Mouse (Mus musculus): ENCODE measurements at regions not wholly inside any gene's neighbourhood (a gene's known extent, or its start where the extent isn't known, plus 50 kb on each side); places are given as distances from the start of the nearest gene placed in this dataset.

DNA sequence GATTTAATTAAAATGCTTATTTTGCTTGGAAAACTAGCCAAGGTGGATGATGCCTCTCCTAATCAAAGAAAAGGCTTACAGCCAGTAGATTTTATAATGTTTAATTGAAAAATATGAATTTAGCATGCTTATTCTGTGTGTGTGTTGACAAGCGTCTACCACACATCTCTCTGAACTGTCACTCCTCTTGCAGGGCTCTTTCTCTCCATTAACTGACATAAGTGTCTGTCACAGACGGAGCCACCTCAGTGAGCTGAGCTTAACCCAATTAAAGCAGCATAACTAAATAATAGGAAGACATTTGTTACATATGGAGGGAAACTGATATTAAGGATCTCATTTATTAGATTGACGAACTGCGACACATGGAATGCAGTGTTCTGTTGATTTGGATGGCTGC lies 164.7 kb upstream of the Nectin3 start:
- TF ChIP-seq CTCF (IDR thresholded peaks at IDR 0.05; ENCODE audit: low read depth), result no peak

DNA sequence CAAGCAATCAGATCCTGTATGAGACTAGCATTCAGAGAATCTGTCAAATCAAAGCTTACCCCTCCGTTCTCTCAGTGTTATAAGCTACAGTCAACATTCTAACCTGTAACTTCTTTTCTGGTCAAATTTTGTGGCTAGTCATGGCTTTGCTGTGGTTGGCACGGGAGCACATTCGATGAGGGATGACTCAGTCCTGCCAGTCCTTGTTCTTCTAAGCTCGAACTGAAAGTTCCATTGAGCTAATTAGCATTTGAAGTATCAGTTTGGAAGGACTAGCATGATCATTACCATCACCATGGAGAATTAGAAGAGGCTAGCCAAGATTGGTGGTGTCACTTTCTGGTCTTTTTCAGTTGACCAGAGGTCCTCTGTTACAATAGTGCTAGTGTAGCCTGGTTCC lies 156.7 kb upstream of the Nectin3 start:
- Histone ChIP-seq H3K36me3 (ENCODE audit: insufficient read depth, low read length) (no peaks in the 10 kb centered on the region), H3K9me3 (replicated peaks; ENCODE audit: low read length) (no peaks in the 10 kb centered on the region), H3K4me1 (replicated peaks; ENCODE audit: insufficient read depth, low read length) (no peaks in the 10 kb centered on the region), H3K4me2 (ENCODE audit: low read length) (no peak overlapping the region), H3K27me3 (ENCODE audit: insufficient read depth, low read length) (no peaks in the 10 kb centered on the region), H3K27ac (no peak overlapping the region), H3K9ac (ENCODE audit: low read depth, low read length) (no peak overlapping the region), H3K4me3 (replicated peaks; ENCODE audit: low read depth, low read length) (no peak overlapping the region)
- DNase-seq (ENCODE audit: low spot score), result no peak
- no peak for TF ChIP-seq CTCF (IDR thresholded peaks at IDR 0.05; ENCODE audit: low read depth)
- 89% methylated on average over 4 of the region's 4 CpGs for WGBS
- ATAC-seq (replicated peaks; ENCODE audit: low FRiP score, low read depth), result no peak

More for the DNA sequence above, 164.7 kb upstream of the Nectin3 start:
- ATAC-seq (replicated peaks; ENCODE audit: low FRiP score, low read depth), result no peak
- Histone ChIP-seq H3K9ac (ENCODE audit: low read depth, low read length) (no peak overlapping the region), H3K4me2 (ENCODE audit: low read length) (no peak overlapping the region), H3K9me3 (replicated peaks; ENCODE audit: low read length) (no peaks in the 10 kb centered on the region), H3K36me3 (ENCODE audit: insufficient read depth, low read length) (no peaks in the 10 kb centered on the region), H3K4me3 (replicated peaks; ENCODE audit: low read depth, low read length) (no peak overlapping the region), H3K4me1 (replicated peaks; ENCODE audit: insufficient read depth, low read length) (no peaks in the 10 kb centered on the region), H3K27ac (no peak overlapping the region), H3K27me3 (ENCODE audit: insufficient read depth, low read length) (no peaks in the 10 kb centered on the region)
- no peak for DNase-seq (ENCODE audit: low spot score)
- 90% methylated on average over 4 of the region's 4 CpGs for WGBS

- no peaks in the 10 kb centered on the region for H3K27me3 ChIP-seq (ENCODE audit: insufficient read depth, low read length)
- H3K9ac ChIP-seq (ENCODE audit: low read depth, low read length), result no peak overlapping the region
- DNase-seq (ENCODE audit: low spot score) (no peak), ATAC-seq (replicated peaks; ENCODE audit: low FRiP score, low read depth) (no peak)
- no peaks in the 10 kb centered on the region for H3K4me1 ChIP-seq (replicated peaks; ENCODE audit: insufficient read depth, low read length)
- H3K4me2 ChIP-seq (ENCODE audit: low read length), result no peak overlapping the region
- no peaks in the 10 kb centered on the region for H3K36me3 ChIP-seq (ENCODE audit: insufficient read depth, low read length)
- TF ChIP-seq CTCF (IDR thresholded peaks at IDR 0.05; ENCODE audit: low read depth), result no peak
- no peak overlapping the region for H3K27ac ChIP-seq
- 6% methylated on average over 2 of the region's 2 CpGs for WGBS
- H3K9me3 ChIP-seq (replicated peaks; ENCODE audit: low read length), result no peaks in the 10 kb centered on the region
- no peak overlapping the region for H3K4me3 ChIP-seq (replicated peaks; ENCODE audit: low read depth, low read length)
Measured at GRCm38 (mm10) chr16:46625807-46626206, 127.5 kb upstream of the Nectin3 start.

GRCm38 (mm10) chr16:46623246-46623645 lies 124.9 kb upstream of the Nectin3 start:
- Histone ChIP-seq H3K4me1 (replicated peaks; ENCODE audit: insufficient read depth, low read length) (no peaks in the 10 kb centered on the region), H3K27ac (no peak overlapping the region), H3K9me3 (replicated peaks; ENCODE audit: low read length) (no peaks in the 10 kb centered on the region), H3K4me2 (ENCODE audit: low read length) (no peak overlapping the region), H3K27me3 (ENCODE audit: insufficient read depth, low read length) (no peaks in the 10 kb centered on the region), H3K36me3 (ENCODE audit: insufficient read depth, low read length) (no peaks in the 10 kb centered on the region), H3K4me3 (replicated peaks; ENCODE audit: low read depth, low read length) (no peak overlapping the region), H3K9ac (ENCODE audit: low read depth, low read length) (no peak overlapping the region)
- WGBS, result 59% methylated on average over 1 of the region's 1 CpGs
- ATAC-seq (replicated peaks; ENCODE audit: low FRiP score, low read depth), result no peak
- TF ChIP-seq CTCF (IDR thresholded peaks at IDR 0.05; ENCODE audit: low read depth), result no peak
- DNase-seq (ENCODE audit: low spot score), result no peak

- ATAC-seq (replicated peaks; ENCODE audit: low FRiP score, low read depth) (no peak), DNase-seq (ENCODE audit: low spot score) (no peak)
- 84% methylated on average over 2 of the region's 2 CpGs for WGBS
Measured at GRCm38 (mm10) chr16:46619871-46620270, 121.5 kb upstream of the Nectin3 start.

GRCm38 (mm10) chr16:46617544-46618335 lies 119.4 kb upstream of the Nectin3 start:
- DNase-seq (ENCODE audit: low spot score) (peak; percentile 92), ATAC-seq (replicated peaks; ENCODE audit: low FRiP score, low read depth) (peak; percentile 87)
- Histone ChIP-seq H3K27ac (no peak overlapping the region), H3K27me3 (ENCODE audit: insufficient read depth, low read length) (no peaks in the 10 kb centered on the region), H3K9ac (ENCODE audit: low read depth, low read length) (no peak overlapping the region), H3K9me3 (replicated peaks; ENCODE audit: low read length) (no peaks in the 10 kb centered on the region), H3K36me3 (ENCODE audit: insufficient read depth, low read length) (no peaks in the 10 kb centered on the region), H3K4me2 (ENCODE audit: low read length) (0 out of 2 replicates have a peak overlapping the region, but pooled peaks have one; percentile 21), H3K4me1 (replicated peaks; ENCODE audit: insufficient read depth, low read length) (no peaks in the 10 kb centered on the region), H3K4me3 (replicated peaks; ENCODE audit: low read depth, low read length) (no peak overlapping the region)
- WGBS, result 26% methylated on average over 13 of the region's 13 CpGs
- TF ChIP-seq CTCF (IDR thresholded peaks at IDR 0.05; ENCODE audit: low read depth), result no peak

More at GRCm38 (mm10) chr16:46619871-46620270, 121.5 kb upstream of the Nectin3 start:
- Histone ChIP-seq H3K9me3 (replicated peaks; ENCODE audit: low read length) (no peaks in the 10 kb centered on the region), H3K4me2 (ENCODE audit: low read length) (no peak overlapping the region), H3K27ac (no peak overlapping the region), H3K36me3 (ENCODE audit: insufficient read depth, low read length) (no peaks in the 10 kb centered on the region), H3K4me1 (replicated peaks; ENCODE audit: insufficient read depth, low read length) (no peaks in the 10 kb centered on the region), H3K4me3 (replicated peaks; ENCODE audit: low read depth, low read length) (no peak overlapping the region), H3K9ac (ENCODE audit: low read depth, low read length) (no peak overlapping the region), H3K27me3 (ENCODE audit: insufficient read depth, low read length) (no peaks in the 10 kb centered on the region)
- TF ChIP-seq CTCF (IDR thresholded peaks at IDR 0.05; ENCODE audit: low read depth), result no peak
